Mouse (Mus musculus) embryonic facial prominence, embryonic 11.5 days (tissue): ENCODE measurements around the gene Gm49342. TPM values are rescaled to one million over a fixed set of nuclear protein-coding genes. Genes with fewer than 3 reads are reported as not detected.
A peak's percentile ranks its signal among the peaks of the same experiment; 100 is the strongest.

Experiments
- ATAC-seq: fragments of 200-750 bp; cut with Nextera tagmentation; replicated peaks from 2 replicates; pipeline ENCODE4 v1.8.0; 2017; ENCODE audit warnings: low read depth; ENCODE audit not compliant: insufficient number of reproducible peaks, low FRiP score, low TSS enrichment
- DNase-seq: peaks from one replicate; pipeline ENCODE4 v3.0.0-alpha.2; 2015; ENCODE audit warnings: low spot score
- H3K27ac ChIP-seq: fragments of 300-500 bp; sonication (generic); replicated peaks from 2 replicates; pipeline ENCODE4 v1.5.1; 2014; ENCODE audit warnings: mild to moderate bottlenecking, low read depth, low read length, control low read depth
- H3K27me3 ChIP-seq: fragments of 300-500 bp; sonication (generic); 2 replicates; pipeline ENCODE4 v1.6.1; 2014; ENCODE audit warnings: mild to moderate bottlenecking, low read length, moderate library complexity, mixed read lengths; ENCODE audit not compliant: control insufficient read depth, insufficient read depth
- H3K36me3 ChIP-seq: fragments of 300-500 bp; sonication (generic); replicated peaks from 2 replicates; pipeline ENCODE4 v1.6.1; 2014; ENCODE audit warnings: low read depth, mild to moderate bottlenecking, low read length, moderate library complexity, mixed read lengths; ENCODE audit not compliant: control insufficient read depth, insufficient read depth
- H3K4me1 ChIP-seq: fragments of 300-500 bp; sonication (generic); 2 replicates; pipeline ENCODE4 v1.6.1; 2014; ENCODE audit warnings: low read length, mixed read lengths; ENCODE audit not compliant: control insufficient read depth, insufficient read depth
- H3K4me2 ChIP-seq: fragments of 300-500 bp; sonication (generic); 2 replicates; pipeline ENCODE4 v1.6.1; 2014; ENCODE audit warnings: low read depth, mild to moderate bottlenecking, control low read depth, low read length, moderate library complexity
- H3K4me3 ChIP-seq: fragments of 300-500 bp; sonication (generic); 2 replicates; pipeline ENCODE4 v1.5.1; 2014; ENCODE audit warnings: low read depth, low read length, control low read depth
- H3K9ac ChIP-seq: fragments of 300-500 bp; sonication (generic); replicated peaks from 2 replicates; pipeline ENCODE4 v1.6.1; 2014; ENCODE audit warnings: mild to moderate bottlenecking, control low read depth, low read length
- H3K9me3 ChIP-seq: fragments of 300-500 bp; sonication (generic); replicated peaks from 2 replicates; pipeline ENCODE4 v1.6.1; 2016; ENCODE audit warnings: mild to moderate bottlenecking, low read length, inconsistent platforms, mixed read lengths; ENCODE audit not compliant: control insufficient read depth
- WGBS: fragments of 180-500 bp; shearing (Covaris S2); extraction: QIAGEN DNeasy Blood & Tissue Kit; methylation state at CpG from one replicate; pipeline ENCODE4 v1.1.7; 2014; 5-methylcytosine and 5-hydroxymethylcytosine counted together
- polyA plus RNA-seq: library from polyadenylated mRNA; unstranded; fragments of >200 nt; fragmentation: Nextera tagmentation; extraction: Ambion mirVana; gene quantifications from 2 replicates; pipeline ENCODE4 v1.2.1, GENCODE M21; 2014

Gm49342 gene
- polyA plus RNA-seq, 1 experiment from 2014 or later = not detected

DNA sequence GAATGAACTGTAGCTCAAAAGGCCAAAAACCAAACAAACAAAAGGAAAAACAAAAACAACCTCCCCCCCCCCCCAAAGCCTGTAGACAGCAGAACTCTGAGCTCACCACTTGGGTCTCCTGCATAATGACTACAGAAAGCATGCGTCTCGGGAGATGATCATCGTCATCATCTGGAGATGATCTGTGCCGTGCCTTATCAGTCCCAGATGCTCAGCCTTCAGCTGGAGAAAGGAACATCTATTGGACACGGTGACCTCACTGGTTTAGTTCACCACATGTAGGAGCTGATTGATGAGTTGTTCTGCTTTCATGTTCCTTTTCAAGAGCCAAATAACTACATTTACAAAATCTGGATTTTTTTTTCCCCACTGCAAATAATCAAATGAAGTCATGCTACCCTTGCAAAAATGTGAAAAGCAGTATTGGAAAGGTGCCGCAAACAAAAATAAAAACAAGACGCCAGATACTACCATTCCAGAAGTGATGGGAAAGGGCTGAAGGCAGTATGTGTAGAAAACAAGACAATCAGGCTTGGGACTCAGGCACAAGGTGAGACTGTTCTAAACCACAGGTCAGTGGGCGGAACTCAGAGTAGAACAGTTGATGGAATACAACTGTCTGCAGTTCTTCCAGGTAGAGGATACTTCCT, 63.0 kb downstream of the Gm49342 start, which contains the start of gene Rnase10:
TSS of gene Rnase10 (plus strand) at position 600 of the 650 bp plus-strand sequence.
- Histone ChIP-seq H3K4me3 (no peak within 1 kb of the TSS), H3K9ac (no peak within 1 kb of the TSS), H3K4me2 (no peak within 1 kb of the TSS), H3K36me3 (no peaks in the 10 kb centered on the region), H3K9me3 (no peaks in the 10 kb centered on the region), H3K4me1 (no peaks in the 10 kb centered on the region), H3K27me3 (no peaks in the 10 kb centered on the region), H3K27ac (no peak within 1 kb of the TSS)
- 58% methylated on average over 8 of the region's 8 CpGs for WGBS
- DNase-seq (peak; percentile 42), ATAC-seq (no peak)

DNA sequence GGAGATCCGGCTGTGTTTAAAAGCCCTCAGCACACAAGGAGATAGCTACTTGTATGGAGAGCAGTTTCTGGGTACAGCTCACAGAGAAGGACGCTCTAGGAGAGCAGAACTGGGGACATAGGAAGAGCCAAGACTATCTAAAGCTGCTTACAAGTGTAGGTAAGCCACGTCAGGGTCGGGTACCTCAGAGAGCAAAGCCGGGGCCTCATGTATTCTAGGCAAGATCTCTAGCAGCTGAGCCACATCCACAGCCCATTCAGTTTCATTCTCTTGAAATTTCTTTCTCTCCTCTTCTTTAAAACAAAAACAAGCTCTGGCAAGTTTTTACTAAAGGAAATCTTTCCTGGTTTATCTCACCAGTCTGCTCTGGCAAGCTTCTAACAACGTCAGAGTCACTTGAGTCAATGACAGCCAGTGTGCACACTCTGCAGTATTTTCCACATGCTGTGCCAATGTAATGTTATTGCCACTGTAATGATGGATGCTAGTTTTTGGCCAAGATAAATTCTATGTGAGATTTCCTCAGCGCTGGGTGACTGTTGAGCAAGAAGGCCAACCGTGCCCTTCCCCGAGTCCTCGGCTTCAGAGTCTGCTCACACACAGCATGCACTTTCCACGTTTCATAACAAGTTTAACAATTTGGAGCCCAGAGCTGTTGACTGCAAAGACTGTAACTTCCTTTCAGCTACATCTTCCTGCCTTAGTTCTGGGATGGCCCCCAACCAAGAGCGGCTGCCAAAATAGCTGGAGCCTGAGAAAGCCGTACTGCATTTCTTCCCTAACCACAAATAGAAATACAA, 63.8 kb downstream of the Gm49342 start:
- H3K27me3 ChIP-seq = no peaks in the 10 kb centered on the region
- ATAC-seq (no peak), DNase-seq (no peak)
- H3K27ac ChIP-seq = no peak overlapping the region
- H3K36me3 ChIP-seq = no peaks in the 10 kb centered on the region
- no peak overlapping the region for H3K4me2 ChIP-seq
- no peaks in the 10 kb centered on the region for H3K9me3 ChIP-seq
- WGBS = 82% methylated on average over 13 of the region's 13 CpGs
- H3K9ac ChIP-seq = no peak overlapping the region
- H3K4me1 ChIP-seq = no peaks in the 10 kb centered on the region
- no peak overlapping the region for H3K4me3 ChIP-seq

DNA sequence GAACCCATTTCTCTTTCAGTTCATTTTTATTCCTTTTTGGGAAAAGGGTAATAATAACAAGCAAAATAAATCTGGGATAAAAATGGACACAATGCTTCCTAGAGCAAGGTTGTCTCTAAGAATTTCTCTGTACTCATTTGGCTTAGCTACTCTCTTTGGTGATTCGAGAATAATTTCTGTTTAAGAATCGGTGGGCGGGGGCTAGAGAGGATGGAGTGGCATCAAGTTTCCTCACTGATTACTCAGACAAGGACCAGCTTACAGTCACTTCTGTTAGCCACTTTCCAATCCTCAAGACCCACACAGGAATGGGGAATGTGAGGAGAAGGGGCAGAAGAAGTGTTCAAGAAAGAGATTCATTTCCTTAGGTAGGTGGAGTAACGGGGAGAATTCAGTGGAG, 64.5 kb downstream of the Gm49342 start:
- DNase-seq = no peak
- 73% methylated on average over 4 of the region's 4 CpGs for WGBS

GRCm38 (mm10) chr14:51009572-51009971, 65.3 kb downstream of the Gm49342 start:
- DNase-seq (no peak), ATAC-seq (no peak)
- Histone ChIP-seq H3K4me3 (no peak overlapping the region), H3K4me1 (no peaks in the 10 kb centered on the region), H3K4me2 (no peak overlapping the region), H3K27me3 (no peaks in the 10 kb centered on the region), H3K27ac (no peak overlapping the region), H3K36me3 (no peaks in the 10 kb centered on the region), H3K9me3 (no peaks in the 10 kb centered on the region), H3K9ac (no peak overlapping the region)
- 78% methylated on average over 6 of the region's 6 CpGs for WGBS

More for the DNA sequence above, 64.5 kb downstream of the Gm49342 start:
- no peaks in the 10 kb centered on the region for H3K4me1 ChIP-seq
- H3K4me2 ChIP-seq = no peak overlapping the region
- no peak overlapping the region for H3K4me3 ChIP-seq
- H3K9ac ChIP-seq = no peak overlapping the region
- H3K9me3 ChIP-seq = no peaks in the 10 kb centered on the region
- no peaks in the 10 kb centered on the region for H3K36me3 ChIP-seq
- no peaks in the 10 kb centered on the region for H3K27me3 ChIP-seq
- no peak overlapping the region for H3K27ac ChIP-seq
- ATAC-seq = no peak

Other genes starting within 250 kb of the Gm49342 start
- not detected in 2 replicates for gene Olfr748, start 237.1 kb upstream of the Gm49342 start, polyA plus RNA-seq
- gene Olfr749, start 199.4 kb upstream of the Gm49342 start, polyA plus RNA-seq = not detected in 2 replicates
- gene Ttc5, start 159.0 kb upstream of the Gm49342 start, polyA plus RNA-seq = 88.7 and 93.8 TPM in 2 replicates
- gene Ccnb1ip1, start 136.8 kb upstream of the Gm49342 start, polyA plus RNA-seq = not detected in 2 replicates
- 70.0 and 75.8 TPM in 2 replicates for gene Parp2, start 136.7 kb upstream of the Gm49342 start, polyA plus RNA-seq
- gene Tep1, start 74.0 kb upstream of the Gm49342 start, polyA plus RNA-seq = 5.3 and 5.5 TPM in 2 replicates
- 0.15 TPM in 1 of 2 replicates, not detected in the other for gene Klhl33, start 47.0 kb upstream of the Gm49342 start, polyA plus RNA-seq
- gene Osgep, start 19.6 kb upstream of the Gm49342 start, polyA plus RNA-seq = 188 and 208 TPM in 2 replicates
- gene Apex1, start 19.5 kb upstream of the Gm49342 start, polyA plus RNA-seq = 471 and 486 TPM in 2 replicates
- gene Pip4p1, start 13.7 kb upstream of the Gm49342 start, polyA plus RNA-seq = 49.1 and 52.4 TPM in 2 replicates
- 72.0 and 72.8 TPM in 2 replicates for gene Pnp, start 13.4 kb upstream of the Gm49342 start, polyA plus RNA-seq
- 0.36 and 0.47 TPM in 2 replicates for gene Pnp2, start 11.5 kb downstream of the Gm49342 start, polyA plus RNA-seq
- 0.13 TPM in 1 of 2 replicates, not detected in the other for gene Rnase10, start 63.2 kb downstream of the Gm49342 start, polyA plus RNA-seq
- gene Rnase9, start 97.4 kb downstream of the Gm49342 start, polyA plus RNA-seq = not detected in 2 replicates
- not detected in 2 replicates for gene Rnase11, start 105.6 kb downstream of the Gm49342 start, polyA plus RNA-seq
- gene Rnase12, start 113.1 kb downstream of the Gm49342 start, polyA plus RNA-seq = not detected in 2 replicates
- gene Olfr750, start 129.9 kb downstream of the Gm49342 start, polyA plus RNA-seq = not detected in 2 replicates
- 14.4 and 14.7 TPM in 2 replicates for gene Rnase4, start 146.6 kb downstream of the Gm49342 start, polyA plus RNA-seq
- 2.2 and 2.6 TPM in 2 replicates for gene Ang, start 146.6 kb downstream of the Gm49342 start, polyA plus RNA-seq
- not detected in 2 replicates for gene Eddm3b, start 169.9 kb downstream of the Gm49342 start, polyA plus RNA-seq
- gene Rnase6, start 179.4 kb downstream of the Gm49342 start, polyA plus RNA-seq = not detected in 2 replicates
- gene Rnase1, start 202.3 kb downstream of the Gm49342 start, polyA plus RNA-seq = not detected in 2 replicates
- not detected in 2 replicates for gene Rnase2b, start 217.7 kb downstream of the Gm49342 start, polyA plus RNA-seq